Mouse (Mus musculus) ES-Bruce4 (cell line): Measurements from ENCODE around the gene Qser1. TPM values are rescaled to one million over a fixed set of nuclear protein-coding genes. Genes with fewer than 3 reads are reported as not detected.

ENCODE experiments used
- H3K27ac ChIP-seq: 2 replicates; pipeline ENCODE4 v1.5.1; 2012; ENCODE audit warnings: low read length, inconsistent platforms; ENCODE audit not compliant: insufficient read depth
- H3K27me3 ChIP-seq: 2 replicates; pipeline ENCODE4 v1.6.1; 2012; ENCODE audit warnings: mild to moderate bottlenecking, low read length, inconsistent platforms; ENCODE audit not compliant: control insufficient read depth, poor library complexity, insufficient read depth, severe bottlenecking
- H3K36me3 ChIP-seq: 2 replicates; pipeline ENCODE4 v1.6.1; 2012; ENCODE audit warnings: inconsistent platforms, mild to moderate bottlenecking, low read length, moderate library complexity; ENCODE audit not compliant: control insufficient read depth, poor library complexity, insufficient read depth, severe bottlenecking
- H3K4me1 ChIP-seq: one replicate; pipeline ENCODE4 v1.8.1; 2011; ENCODE audit warnings: low read length; ENCODE audit not compliant: control insufficient read depth, insufficient read depth
- H3K4me3 ChIP-seq: 2 replicates; pipeline ENCODE4 v1.5.1; 2011; ENCODE audit warnings: low read depth, mild to moderate bottlenecking, low read length
- H3K9ac ChIP-seq: 2 replicates; pipeline ENCODE4 v1.6.1; 2012; ENCODE audit warnings: low read depth, mild to moderate bottlenecking, inconsistent platforms; ENCODE audit not compliant: poor library complexity, severe bottlenecking
- H3K9me3 ChIP-seq: replicated peaks from 2 replicates; pipeline ENCODE4 v1.6.1; 2012; ENCODE audit warnings: mild to moderate bottlenecking, low read length, inconsistent platforms; ENCODE audit not compliant: control insufficient read depth, poor library complexity, insufficient read depth, severe bottlenecking
- CTCF ChIP-seq: IDR thresholded peaks from one replicate; pipeline ENCODE4 v1.8.1; 2011; ENCODE audit warnings: low read depth, low read length
- EP300 ChIP-seq: IDR thresholded peaks from 2 replicates; pipeline ENCODE4 v1.6.1; 2011; ENCODE audit warnings: low read depth, low read length; ENCODE audit not compliant: insufficient read depth
- POLR2A ChIP-seq: IDR thresholded peaks from one replicate; pipeline ENCODE4 v1.8.1; 2011; ENCODE audit warnings: low read length; ENCODE audit not compliant: insufficient read depth
- polyA plus RNA-seq: library from polyadenylated mRNA; stranded (reverse); fragments of >200 nt; gene quantifications from 2 replicates; pipeline ENCODE4 v1.2.4, GENCODE M21; 2011; ENCODE audit warnings: low read depth; ENCODE audit not compliant: missing spikeins, insufficient read depth, insufficient read length

Qser1 gene
- polyA plus RNA-seq, 1 experiment, result 47.6 TPM

DNA sequence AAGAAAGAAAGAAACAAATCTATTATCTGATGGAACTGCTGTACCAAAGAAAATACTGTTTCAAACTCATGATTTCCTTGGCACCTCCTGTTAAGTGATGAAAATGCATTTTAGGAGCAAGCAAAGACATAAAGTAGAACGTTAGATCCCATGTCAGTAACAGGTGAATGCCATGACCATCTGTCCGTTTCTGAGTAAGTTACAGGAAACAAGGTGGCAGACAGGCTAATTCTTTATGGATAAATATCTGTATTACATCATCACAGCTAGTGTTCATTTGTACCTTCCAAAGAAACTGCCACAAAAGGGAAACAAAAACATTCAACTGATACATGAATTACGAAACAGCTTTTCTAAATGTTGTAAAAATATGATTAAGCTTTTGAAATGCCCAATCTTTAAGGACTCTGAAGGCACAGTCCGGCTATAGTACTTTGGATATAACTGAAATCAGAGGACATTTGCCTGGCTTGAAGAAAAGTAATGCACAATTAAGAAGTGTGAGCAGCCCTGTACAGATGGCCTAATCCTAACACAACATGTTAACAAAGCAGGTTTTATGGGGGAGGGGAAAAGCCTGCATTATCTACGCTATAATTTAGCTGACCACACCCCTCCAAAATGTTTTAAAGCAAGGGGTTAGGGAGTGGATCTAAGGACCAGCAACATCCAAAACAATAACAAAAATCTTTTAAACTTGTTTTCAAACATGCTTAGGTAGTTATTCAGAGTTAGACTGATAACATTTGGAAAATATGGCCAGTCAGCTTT is 2.2 kb downstream of the Qser1 start:
- H3K27ac ChIP-seq, result no peak overlapping the region
- no peaks in the 10 kb centered on the region for H3K36me3 ChIP-seq
- no peaks in the 10 kb centered on the region for H3K4me1 ChIP-seq
- H3K9ac ChIP-seq, result 0 out of 2 replicates have a peak overlapping the region, but pooled peaks have one; percentile 29
- H3K27me3 ChIP-seq, result no peaks in the 10 kb centered on the region
- H3K4me3 ChIP-seq, result no peak overlapping the region
- no peaks in the 10 kb centered on the region for H3K9me3 ChIP-seq
- TF ChIP-seq CTCF (no peak), POLR2A (no peak), EP300 (no peak)

DNA sequence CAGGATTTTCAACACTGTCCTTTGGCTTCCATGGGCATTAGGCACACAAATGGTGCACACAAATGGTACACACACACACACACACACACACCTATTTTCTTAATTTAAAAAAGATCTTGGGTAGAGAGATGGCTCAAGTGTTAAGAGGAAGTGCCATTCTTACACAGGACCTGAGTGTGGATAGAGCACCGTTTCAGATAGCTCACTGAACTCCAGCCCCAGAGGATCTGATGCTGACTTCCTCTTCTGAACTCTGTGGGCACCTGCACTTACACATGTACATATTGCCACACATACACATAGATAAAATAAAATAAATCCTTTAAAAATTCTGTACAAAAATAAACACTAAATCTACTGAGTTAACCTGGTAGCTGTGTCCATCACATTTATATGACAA is 11.1 kb downstream of the Qser1 start:
- TF ChIP-seq EP300 (no peak), POLR2A (no peak), CTCF (no peak)
- Histone ChIP-seq H3K9ac (no peak overlapping the region), H3K4me3 (no peak overlapping the region), H3K27me3 (no peaks in the 10 kb centered on the region), H3K9me3 (no peaks in the 10 kb centered on the region), H3K36me3 (no peaks in the 10 kb centered on the region), H3K4me1 (no peaks in the 10 kb centered on the region), H3K27ac (no peak overlapping the region)

DNA sequence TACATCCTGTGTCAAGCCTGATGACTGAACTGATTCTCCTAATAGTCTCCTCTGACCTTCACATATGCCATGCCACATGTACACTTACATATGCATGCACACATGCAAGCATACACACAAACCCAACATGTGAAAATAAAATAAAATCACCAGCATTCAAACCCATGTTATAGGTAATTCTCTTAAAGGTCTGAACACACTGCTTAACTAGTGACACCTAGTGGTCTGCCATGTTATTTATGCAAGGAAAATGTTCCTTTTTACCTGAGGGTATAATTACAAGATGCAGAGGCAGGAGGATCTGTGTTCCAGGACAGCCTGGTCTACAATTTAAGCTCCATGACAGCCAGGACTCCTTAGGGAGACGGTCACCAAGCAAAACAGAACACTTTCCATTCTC is 41.8 kb downstream of the Qser1 start:
- Histone ChIP-seq H3K4me3 (no peak overlapping the region), H3K27ac (no peak overlapping the region), H3K4me1 (no peaks in the 10 kb centered on the region), H3K9ac (no peak overlapping the region), H3K27me3 (no peaks in the 10 kb centered on the region), H3K36me3 (peaks cover 42% of the 10 kb centered on the region), H3K9me3 (no peaks in the 10 kb centered on the region)
- TF ChIP-seq CTCF (no peak), EP300 (no peak), POLR2A (no peak)

DNA sequence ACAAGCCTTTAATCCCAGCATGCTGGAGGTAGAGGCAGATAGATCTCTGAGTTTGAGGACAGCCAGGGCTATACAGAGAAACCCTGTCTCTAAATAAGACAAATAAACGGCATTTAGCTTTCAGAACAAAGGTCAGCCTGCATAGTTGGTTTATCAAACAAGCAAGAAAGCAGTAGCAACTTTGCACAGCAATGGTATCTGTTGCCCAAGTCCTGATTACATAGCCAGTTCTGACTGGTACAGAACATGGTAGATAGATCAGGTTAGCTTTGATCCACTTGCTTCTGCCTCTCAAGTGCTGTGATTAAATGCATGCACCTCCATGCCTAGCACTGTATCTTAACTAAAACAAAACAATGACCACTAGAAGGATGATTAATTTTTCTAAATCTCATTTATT is 47.9 kb downstream of the Qser1 start:
- peaks cover 16% of the 10 kb centered on the region for H3K36me3 ChIP-seq
- no peak for TF ChIP-seq EP300
- TF ChIP-seq CTCF, result no peak
- no peak for TF ChIP-seq POLR2A
- H3K9me3 ChIP-seq, result no peaks in the 10 kb centered on the region
- no peaks in the 10 kb centered on the region for H3K4me1 ChIP-seq
- H3K27ac ChIP-seq, result no peak overlapping the region
- no peaks in the 10 kb centered on the region for H3K27me3 ChIP-seq
- no peak overlapping the region for H3K9ac ChIP-seq
- no peak overlapping the region for H3K4me3 ChIP-seq

DNA sequence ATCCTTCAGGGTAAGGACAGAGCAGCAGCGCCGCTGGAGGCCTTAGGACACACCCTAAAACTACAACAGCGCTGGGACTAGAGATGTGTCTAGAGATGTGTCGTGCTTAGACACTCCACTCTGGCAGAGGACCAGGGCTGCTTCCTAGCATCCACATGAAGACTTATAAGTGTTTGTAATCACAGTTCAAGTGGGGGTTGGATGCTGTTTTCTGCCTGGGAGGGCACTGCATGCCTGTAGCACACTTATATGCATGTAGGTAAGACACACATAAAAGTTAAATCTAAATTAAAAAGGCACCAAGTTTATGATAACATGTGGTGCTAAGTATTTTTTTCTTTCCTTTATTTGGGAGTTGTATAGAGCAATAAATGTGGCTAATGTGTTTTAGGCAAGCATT is 52.5 kb downstream of the Qser1 start:
- Histone ChIP-seq H3K9me3 (no peaks in the 10 kb centered on the region), H3K36me3 (no peaks in the 10 kb centered on the region; the same call in 1 of the 2 replicates), H3K9ac (no peak overlapping the region), H3K4me1 (no peaks in the 10 kb centered on the region), H3K27ac (no peak overlapping the region), H3K4me3 (no peak overlapping the region), H3K27me3 (no peaks in the 10 kb centered on the region)
- TF ChIP-seq CTCF (no peak), POLR2A (no peak), EP300 (no peak)

DNA sequence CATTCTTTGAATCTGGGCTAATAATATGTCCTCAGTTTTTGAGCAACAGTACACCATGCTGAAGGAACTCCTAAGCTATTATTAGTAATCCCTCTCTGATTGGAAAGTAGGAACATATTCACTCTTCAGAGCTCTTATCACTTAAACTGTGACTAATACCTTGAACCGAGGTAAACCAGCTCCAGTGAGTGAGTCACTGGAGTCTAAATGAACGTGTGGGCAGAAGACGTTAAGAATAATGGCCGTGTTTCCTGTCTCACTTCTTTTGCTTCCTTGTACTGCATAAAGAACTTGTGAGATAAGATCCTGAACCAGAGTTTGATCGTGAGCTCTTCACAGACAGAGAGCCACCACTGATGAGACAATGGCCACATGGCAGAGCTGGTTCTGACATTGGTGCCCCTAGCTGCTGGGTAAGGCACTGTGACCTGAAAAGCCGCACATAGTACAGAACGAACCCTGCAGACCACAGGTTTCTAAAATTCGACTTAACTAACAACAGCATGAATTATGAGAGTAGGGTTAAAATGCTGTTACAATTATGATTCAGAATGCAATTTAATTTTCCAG is 53.3 kb downstream of the Qser1 start:
- Histone ChIP-seq H3K27me3 (no peaks in the 10 kb centered on the region), H3K36me3 (no peaks in the 10 kb centered on the region), H3K27ac (no peak overlapping the region), H3K4me3 (no peak overlapping the region), H3K9ac (no peak overlapping the region), H3K4me1 (no peaks in the 10 kb centered on the region), H3K9me3 (no peaks in the 10 kb centered on the region)
- TF ChIP-seq CTCF (no peak), POLR2A (no peak), EP300 (no peak)
